Mouse (Mus musculus) hematopoietic multipotent progenitor cell, adult 10-12 weeks (in vitro differentiated cells): ENCODE results near the gene Zc3h18. TPM values are rescaled to one million over a fixed set of nuclear protein-coding genes. Genes with fewer than 3 reads are reported as not detected.

Experiments
- polyA plus RNA-seq: library from polyadenylated mRNA; stranded (reverse); fragments of >175 nt; gene quantifications from 2 replicates; pipeline ENCODE4 v1.2.3, GENCODE M21; 2012; ENCODE audit warnings: low replicate concordance

Gene Zc3h18
- 67.9 and 139 TPM in 2 replicates for polyA plus RNA-seq

DNA sequence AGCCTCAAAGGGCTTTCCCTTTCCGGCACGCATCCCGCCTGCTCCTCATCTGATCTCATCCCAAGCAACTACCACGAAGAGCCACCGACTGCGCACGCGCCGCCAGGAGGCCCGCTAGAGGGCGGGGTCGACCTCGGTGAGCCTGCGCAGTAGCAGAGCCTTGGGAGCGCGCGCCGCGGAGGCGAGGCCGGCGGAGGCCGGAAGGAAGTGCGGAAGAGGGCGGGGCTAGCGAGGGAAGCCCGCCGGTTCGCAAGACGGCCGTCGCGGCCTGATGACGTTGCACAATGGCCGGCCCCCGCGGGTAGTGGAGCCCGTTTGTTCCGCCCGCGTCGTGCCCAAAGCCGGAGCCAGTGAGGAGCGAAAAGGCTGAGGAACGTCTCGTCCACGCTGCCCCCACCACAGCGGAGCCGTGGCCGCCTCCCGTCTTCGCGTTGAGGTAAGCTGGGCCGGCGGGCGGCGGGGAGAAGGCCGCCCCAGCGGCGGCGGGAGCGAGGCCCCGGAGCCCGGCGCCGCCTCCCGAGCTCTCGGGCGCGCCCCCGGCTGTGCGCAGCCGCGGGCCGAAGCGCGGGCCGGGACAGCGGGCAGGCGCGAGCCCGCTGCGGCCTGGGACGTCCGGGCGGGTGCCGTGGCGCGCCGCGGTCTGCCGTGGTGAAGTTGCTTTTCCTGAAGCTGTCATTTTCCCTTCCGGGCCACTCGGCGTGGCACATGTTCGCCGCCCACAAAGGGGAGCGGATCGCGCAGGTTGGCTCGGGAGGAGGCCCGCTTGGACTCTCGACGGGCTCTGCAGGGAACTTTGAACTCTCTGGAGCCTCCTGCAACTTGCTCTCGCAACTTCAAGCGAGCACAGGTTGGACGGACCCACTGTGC lies at the start of gene Zc3h18:
Gene Zc3h18 (plus strand): TSS at position 245 of the 867 bp plus-strand sequence.

DNA sequence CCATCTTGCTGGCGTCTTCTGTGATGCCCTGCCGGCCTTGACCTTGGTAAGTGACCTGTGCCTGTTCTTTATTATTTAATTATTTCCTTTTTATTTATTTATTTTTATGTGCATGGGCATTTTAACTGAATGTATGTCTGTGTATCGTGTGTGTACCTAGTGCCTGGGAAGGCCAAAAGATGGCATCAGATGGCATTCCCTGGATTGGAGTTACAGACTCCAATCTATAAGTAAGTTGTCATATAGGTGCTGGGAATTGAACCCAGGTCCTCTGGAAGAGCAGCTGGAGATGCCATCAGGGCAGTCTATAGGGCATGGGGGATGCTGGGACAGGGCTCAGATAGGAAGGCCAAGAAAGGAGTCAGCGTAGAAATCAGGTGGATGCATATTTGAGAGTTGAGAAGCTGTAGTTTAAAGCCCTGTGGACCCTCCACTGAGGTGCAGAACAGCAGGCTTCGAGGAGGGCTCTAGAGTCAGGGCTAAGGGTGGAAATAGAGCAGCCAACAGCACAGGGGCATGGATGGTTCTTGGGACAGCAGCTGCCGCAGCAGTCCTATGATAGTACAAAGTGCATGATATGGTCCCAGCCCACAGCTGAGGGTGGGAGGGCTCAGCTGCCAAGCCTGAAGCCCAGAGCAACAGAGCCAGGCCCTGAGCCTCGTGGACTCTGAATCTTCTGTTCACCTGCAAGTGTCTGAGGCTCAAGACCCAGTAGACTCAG lies 15.6 kb upstream of the Zc3h18 start, which contains the start of gene Trhr2:
Gene Trhr2 (minus strand): TSS at position 51 of the 721 bp plus-strand sequence.

DNA sequence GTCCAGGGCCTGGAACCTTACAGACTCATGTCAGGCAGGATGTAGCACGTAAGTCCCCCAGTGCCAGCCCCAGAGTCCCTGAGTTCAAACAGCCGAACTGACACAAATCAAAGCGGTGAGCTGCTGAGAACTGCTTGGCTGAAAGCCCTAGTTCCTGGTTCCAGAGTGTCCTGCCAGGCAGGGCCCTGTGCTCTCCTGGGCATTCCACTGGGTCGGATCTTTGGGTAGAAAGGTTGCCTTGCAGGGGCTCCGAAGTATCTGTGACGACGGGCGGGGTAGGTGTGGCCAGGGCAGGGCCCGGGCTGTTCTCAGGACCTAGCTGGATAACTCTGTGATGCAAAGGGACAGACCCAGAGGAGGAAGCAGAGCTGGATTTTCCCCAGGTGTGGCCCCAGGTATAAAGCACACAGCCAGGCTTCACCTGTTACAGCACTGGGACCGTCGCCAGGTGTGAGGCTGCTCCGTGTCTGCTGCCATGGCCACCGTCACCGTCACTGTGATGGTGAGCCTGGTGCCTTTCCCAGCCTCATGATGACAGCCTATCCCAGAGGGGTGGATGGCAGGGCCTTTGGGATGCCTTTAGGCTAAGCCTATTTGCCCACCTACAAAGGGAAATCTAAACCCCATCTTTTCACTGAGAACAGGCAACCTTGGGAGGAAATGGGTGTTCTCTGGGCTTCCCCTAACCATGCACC lies 45.1 kb downstream of the Zc3h18 start, which contains the start of gene Il17c:
Gene Il17c (plus strand): TSS at position 645 of the 695 bp plus-strand sequence.

DNA sequence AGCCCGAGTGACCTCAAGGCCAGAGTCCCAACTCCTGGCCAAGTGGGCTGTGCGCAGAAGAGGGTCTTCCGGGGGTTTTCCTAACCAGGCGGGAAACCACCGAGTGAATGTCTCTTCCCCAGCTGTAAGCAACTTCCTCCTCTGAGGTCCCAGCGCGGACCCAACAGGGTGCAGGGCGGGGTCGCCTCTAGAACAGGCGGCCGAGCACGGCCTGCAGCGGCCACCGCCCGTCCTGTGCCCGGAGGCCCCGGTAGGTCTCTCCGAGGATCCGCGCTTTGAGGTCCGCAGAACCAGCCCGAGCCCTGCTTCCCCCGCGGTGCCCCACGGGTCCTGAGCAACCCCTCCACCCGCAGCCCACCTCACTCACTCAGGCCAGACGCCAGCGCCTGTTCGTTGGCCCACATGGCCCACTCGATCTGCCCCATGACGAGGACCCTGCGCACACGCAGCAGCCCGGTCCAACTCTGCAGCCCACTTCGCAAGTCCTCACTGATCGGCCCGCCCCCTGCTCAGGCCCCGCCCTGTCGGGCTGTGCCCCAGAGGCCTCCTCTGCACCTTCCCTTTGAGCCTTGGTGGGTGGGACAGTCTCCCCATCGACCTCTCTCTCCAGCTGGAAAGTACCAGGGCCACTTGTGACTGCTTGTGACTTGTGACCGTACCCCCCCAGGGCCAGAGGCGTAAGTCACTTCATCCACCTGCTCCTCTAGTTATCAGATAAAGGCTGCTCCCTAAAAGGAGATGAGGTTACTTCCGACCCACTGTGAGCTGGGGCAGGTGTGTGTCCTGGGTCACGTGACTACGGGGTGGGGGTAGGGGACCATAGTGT lies 56.2 kb downstream of the Zc3h18 start, which contains the start of gene Cyba:
Gene Cyba (minus strand): TSS at position 488 of the 826 bp plus-strand sequence.

DNA sequence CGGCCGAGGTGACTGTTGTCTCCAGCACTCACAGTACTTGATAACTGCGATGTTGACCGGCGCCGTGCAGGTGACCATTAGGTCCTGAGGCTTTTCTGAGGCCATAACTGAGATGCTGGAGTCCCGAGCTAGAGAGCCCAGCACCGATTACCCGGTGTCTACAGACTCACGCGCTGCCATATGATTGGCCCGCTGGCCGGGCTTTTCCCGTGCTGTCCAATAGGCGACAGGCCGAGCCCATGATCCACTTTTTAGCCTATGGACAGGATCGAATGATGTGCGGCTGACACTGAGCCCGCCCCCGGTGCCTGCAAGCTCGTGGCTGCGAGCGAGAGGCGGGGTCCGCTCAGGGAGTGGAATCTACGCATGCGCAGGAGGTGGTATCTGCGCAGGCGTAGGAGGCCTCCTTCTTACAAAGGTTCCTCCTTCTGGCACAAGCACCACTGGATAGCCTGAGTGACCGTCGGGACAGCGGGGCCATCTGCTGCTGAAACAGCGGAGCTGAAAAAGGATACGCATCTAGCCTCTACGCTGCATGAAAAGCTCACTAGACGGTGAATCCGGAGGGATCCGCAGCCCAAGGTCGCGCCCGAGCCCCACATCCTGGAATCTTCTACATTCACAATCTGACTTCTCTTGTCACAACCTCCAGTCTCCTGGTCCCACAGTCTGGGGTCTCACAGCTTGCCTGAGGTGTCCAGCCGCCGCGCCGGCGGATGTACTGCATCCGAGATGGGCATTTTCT lies 67.0 kb downstream of the Zc3h18 start, which contains the start of gene Mvd:
Gene Mvd (minus strand): TSS at position 161 of the 745 bp plus-strand sequence.

DNA sequence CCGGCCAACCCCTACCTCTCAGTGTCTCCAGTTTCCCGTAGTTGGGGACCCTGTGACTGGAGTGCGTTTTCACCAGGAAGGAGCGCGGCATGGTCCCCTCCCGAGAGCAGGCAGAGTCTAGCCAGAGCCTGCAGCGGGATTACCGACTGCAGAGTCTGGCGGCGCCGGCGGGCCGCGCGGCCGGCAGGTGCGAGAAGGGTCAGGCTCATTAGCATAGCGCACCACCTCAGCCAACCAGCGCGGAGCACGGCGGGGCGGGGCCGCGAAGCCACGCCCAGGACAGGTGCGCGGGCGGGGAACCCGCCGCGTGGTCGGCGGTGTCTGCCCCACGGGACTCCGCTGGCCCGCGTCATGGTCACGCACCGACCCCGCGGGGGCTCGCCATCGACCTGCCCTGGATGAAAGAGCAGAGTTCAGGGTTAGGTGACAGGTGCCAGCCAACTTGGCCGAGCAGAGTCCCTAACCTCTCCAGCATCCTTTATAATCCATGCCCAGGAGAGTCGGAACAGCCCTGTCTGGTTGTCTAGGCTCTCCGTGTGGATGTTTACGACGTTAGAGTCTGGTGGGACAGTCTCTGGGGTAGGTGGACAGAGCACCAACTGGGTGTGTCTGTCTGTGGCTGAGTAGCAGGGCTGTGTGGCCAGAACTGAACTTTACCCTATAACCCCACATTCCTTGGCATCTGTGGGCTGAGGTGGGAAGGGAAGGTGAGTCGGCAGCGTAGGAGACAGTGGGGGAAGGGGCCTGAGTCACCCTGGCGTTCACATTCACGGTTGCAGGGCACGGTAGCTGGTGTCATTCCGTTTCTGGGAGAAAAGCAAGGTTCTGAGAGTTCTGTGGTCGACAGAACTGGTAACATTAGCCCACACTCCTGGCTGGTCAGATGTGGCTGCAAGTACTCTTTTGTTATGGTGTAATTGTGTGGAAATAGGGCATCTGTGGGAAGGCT lies 84.4 kb downstream of the Zc3h18 start, which contains the start of gene Snai3:
Gene Snai3 (minus strand): TSS at position 210 of the 949 bp plus-strand sequence.

Other genes starting within 250 kb of the Zc3h18 start
- gene Zfpm1, start 94.5 kb upstream of the Zc3h18 start, polyA plus RNA-seq = 211 and 319 TPM in 2 replicates
- 0.11 TPM in 1 of 2 replicates, not detected in the other for gene Trhr2, start 15.9 kb upstream of the Zc3h18 start, polyA plus RNA-seq
- 0.18 TPM in 1 of 2 replicates, not detected in the other for gene Il17c, start 45.4 kb downstream of the Zc3h18 start, polyA plus RNA-seq
- 1,078 and 1,667 TPM in 2 replicates for gene Cyba, start 56.3 kb downstream of the Zc3h18 start, polyA plus RNA-seq
- 10.9 and 12.4 TPM in 2 replicates for gene Mvd, start 66.8 kb downstream of the Zc3h18 start, polyA plus RNA-seq
- 2.2 and 3.4 TPM in 2 replicates for gene Snai3, start 84.1 kb downstream of the Zc3h18 start, polyA plus RNA-seq
- 79.8 and 83.9 TPM in 2 replicates for gene Rnf166, start 99.5 kb downstream of the Zc3h18 start, polyA plus RNA-seq
- 35.9 and 74.5 TPM in 2 replicates for gene Ctu2, start 99.5 kb downstream of the Zc3h18 start, polyA plus RNA-seq
- gene Piezo1, start 174.7 kb downstream of the Zc3h18 start, polyA plus RNA-seq = 38.4 and 54.7 TPM in 2 replicates
- 160 and 221 TPM in 2 replicates for gene Cdt1, start 191.4 kb downstream of the Zc3h18 start, polyA plus RNA-seq
- gene Aprt, start 200.3 kb downstream of the Zc3h18 start, polyA plus RNA-seq = 45.5 and 149 TPM in 2 replicates
- gene Galns, start 234.9 kb downstream of the Zc3h18 start, polyA plus RNA-seq = 7.5 and 18.4 TPM in 2 replicates
- 1.1 and 5.3 TPM in 2 replicates for gene Trappc2l, start 235.0 kb downstream of the Zc3h18 start, polyA plus RNA-seq
- gene Pabpn1l, start 246.1 kb downstream of the Zc3h18 start, polyA plus RNA-seq = not detected in 2 replicates